Mouse (Mus musculus) spleen, adult 2 months (tissue): ENCODE data around the gene Ntpcr. TPM values are rescaled to one million over a fixed set of nuclear protein-coding genes. Genes with fewer than 3 reads are reported as not detected.
A peak's percentile ranks its signal among the peaks of the same experiment; 100 is the strongest.

Source experiments
- DNase-seq, 2 experiments: peaks; one replicate each; pipeline versions ENCODE4 v3.0.0 to v3.0.0-alpha.2; 2012 to 2021; ENCODE audit warnings: low spot score in 2 of 2, low read depth in 1 of 2
- H3K27ac ChIP-seq: fragments of 200-500 bp; 2 replicates; pipeline ENCODE4 v1.5.1; 2012; ENCODE audit warnings: low read length, inconsistent platforms; ENCODE audit not compliant: insufficient read depth
- H3K27me3 ChIP-seq: fragments of 200-500 bp; 2 replicates; pipeline ENCODE4 v1.6.1; 2012; ENCODE audit warnings: mild to moderate bottlenecking, moderate library complexity, low read length, inconsistent platforms; ENCODE audit not compliant: control insufficient read depth, insufficient read depth
- H3K36me3 ChIP-seq: fragments of 200-500 bp; 2 replicates; pipeline ENCODE4 v1.6.1; 2012; ENCODE audit warnings: mild to moderate bottlenecking, low read length, inconsistent platforms; ENCODE audit not compliant: control insufficient read depth, insufficient read depth
- H3K4me1 ChIP-seq: fragments of 200-500 bp; 2 replicates; pipeline ENCODE4 v1.6.1; 2011; ENCODE audit warnings: inconsistent platforms; ENCODE audit not compliant: control insufficient read depth, insufficient read depth, insufficient read length
- H3K4me3 ChIP-seq: fragments of 200-500 bp; 2 replicates; pipeline ENCODE4 v1.5.1; 2011; ENCODE audit warnings: mild to moderate bottlenecking, inconsistent platforms; ENCODE audit not compliant: insufficient read depth, insufficient read length; ENCODE audit errors: extremely low read depth
- CTCF ChIP-seq: fragments of 200-500 bp; IDR thresholded peaks from 2 replicates; pipeline ENCODE4 v1.5.1; 2011; ENCODE audit warnings: mild to moderate bottlenecking, inconsistent platforms; ENCODE audit not compliant: insufficient read depth, insufficient read length, insufficient replicate concordance; ENCODE audit errors: extremely low read depth
- POLR2A ChIP-seq: fragments of 200-500 bp; IDR thresholded peaks from 2 replicates; pipeline ENCODE4 v1.6.1; 2011; ENCODE audit warnings: low read depth, low read length, inconsistent platforms
- WGBS: fragments of 180-500 bp; shearing (Covaris S2); methylation state at CpG from one replicate; pipeline ENCODE4 v1.1.7; 2018; 5-methylcytosine and 5-hydroxymethylcytosine counted together
- polyA plus RNA-seq: library from polyadenylated mRNA; depleted of rRNA; stranded (reverse); fragments of >200 nt; gene quantifications from 2 replicates; pipeline ENCODE4 v1.2.3, GENCODE M21; 2012

Ntpcr gene
- polyA plus RNA-seq, 1 experiment = 11.8 TPM

GRCm38 (mm10) chr8:125725037-125725820 lies 4.5 kb upstream of the Ntpcr start:
- peak overlapping the region; percentile 86 for H3K27ac ChIP-seq
- H3K36me3 ChIP-seq = no peaks in the 10 kb centered on the region
- no peak overlapping the region for H3K4me3 ChIP-seq
- peak in 1 of 2 experiments; percentile 43 for DNase-seq
- TF ChIP-seq POLR2A = no peak
- no peak for TF ChIP-seq CTCF
- 13% methylated on average over 6 of the region's 6 CpGs for whole genome bisulfite sequencing
- no peaks in the 10 kb centered on the region for H3K27me3 ChIP-seq
- H3K4me1 ChIP-seq = peaks cover 16% of the 10 kb centered on the region

- Histone ChIP-seq H3K36me3 (no peaks in the 10 kb centered on the region), H3K4me3 (no peak overlapping the region), H3K4me1 (peaks cover 16% of the 10 kb centered on the region), H3K27ac (peak overlapping the region; percentile 33; the same call in 1 of the 2 replicates), H3K27me3 (no peaks in the 10 kb centered on the region)
- TF ChIP-seq CTCF (no peak), POLR2A (no peak)
- no peak for DNase-seq
- WGBS = 91% methylated on average over 4 of the region's 4 CpGs
Measured at GRCm38 (mm10) chr8:125726143-125726542, 3.6 kb upstream of the Ntpcr start.

GRCm38 (mm10) chr8:125726986-125727385 lies 2.8 kb upstream of the Ntpcr start:
- H3K4me3 ChIP-seq = no peak overlapping the region
- H3K36me3 ChIP-seq = no peaks in the 10 kb centered on the region
- H3K27me3 ChIP-seq = no peaks in the 10 kb centered on the region
- 59% methylated on average over 5 of the region's 5 CpGs for WGBS
- peaks cover 16% of the 10 kb centered on the region for H3K4me1 ChIP-seq
- no peak for DNase-seq
- TF ChIP-seq CTCF = no peak
- no peak for TF ChIP-seq POLR2A
- no peak overlapping the region for H3K27ac ChIP-seq

- peaks cover 16% of the 10 kb centered on the region for H3K4me1 ChIP-seq
- TF ChIP-seq POLR2A (no peak), CTCF (no peak)
- no peak for DNase-seq
- H3K27me3 ChIP-seq = no peaks in the 10 kb centered on the region
- H3K4me3 ChIP-seq = no peak overlapping the region
- 91% methylated on average over 8 of the region's 8 CpGs for WGBS
- no peaks in the 10 kb centered on the region for H3K36me3 ChIP-seq
- H3K27ac ChIP-seq = no peak overlapping the region
Measured at GRCm38 (mm10) chr8:125727797-125728196, 2.0 kb upstream of the Ntpcr start.

GRCm38 (mm10) chr8:125733964-125734956 lies 4.5 kb downstream of the Ntpcr start:
- H3K27me3 ChIP-seq = no peaks in the 10 kb centered on the region
- 5% methylated on average over 44 of the region's 52 CpGs for WGBS
- peaks cover 2% of the 10 kb centered on the region; the same call in 1 of the 2 replicates for H3K4me1 ChIP-seq
- TF ChIP-seq CTCF (no peak), POLR2A (no peak)
- H3K27ac ChIP-seq = peak overlapping the region; percentile 39
- H3K4me3 ChIP-seq = peak overlapping the region; percentile 97
- H3K36me3 ChIP-seq = no peaks in the 10 kb centered on the region; the same call in 1 of the 2 replicates
- DNase-seq = peak in 1 of 2 experiments; percentile 81

GRCm38 (mm10) chr8:125738956-125739355 lies 9.2 kb downstream of the Ntpcr start:
- 90% methylated on average over 4 of the region's 4 CpGs for WGBS
- DNase-seq = no peak
- Histone ChIP-seq H3K36me3 (no peaks in the 10 kb centered on the region; the same call in 1 of the 2 replicates), H3K27me3 (no peaks in the 10 kb centered on the region), H3K4me1 (peaks cover 2% of the 10 kb centered on the region; the same call in 1 of the 2 replicates), H3K27ac (no peak overlapping the region), H3K4me3 (no peak overlapping the region)
- TF ChIP-seq CTCF (no peak), POLR2A (no peak)
